Mouse (Mus musculus): ENCODE measurements around the gene Msl2.

DNA sequence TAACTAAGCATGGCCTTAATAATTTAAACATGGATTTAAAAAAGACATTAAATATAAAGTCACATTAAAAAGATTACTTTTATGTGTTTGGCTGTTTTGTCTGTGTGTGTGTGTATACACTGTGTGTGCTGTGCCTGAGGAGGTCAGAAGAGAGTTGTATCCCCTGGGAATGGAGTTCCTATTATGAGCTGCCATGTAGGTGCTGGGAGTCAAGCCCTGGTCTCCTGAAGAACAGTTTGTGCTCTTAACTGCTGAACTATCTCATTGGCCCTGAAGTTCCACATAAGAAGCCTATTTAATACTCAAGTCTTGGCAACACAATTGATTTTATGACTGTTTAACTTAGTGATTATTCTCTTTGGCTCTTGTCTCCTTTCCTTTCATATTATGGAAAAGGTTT lies 3.6 kb downstream of the Msl2 start:
- TF ChIP-seq CTCF (IDR thresholded peaks at IDR 0.05; ENCODE audit: low read depth) (no peak), EP300 (IDR thresholded peaks at IDR 0.05; ENCODE audit: low read depth) (no peak)
